Mouse (Mus musculus) kidney, postnatal 25 days (tissue): ENCODE measurements around the gene Med12l.

Experiments
- DNase-seq, 2 experiments: peaks; one replicate each; pipeline ENCODE4 v3.0.0; 2021; ENCODE audit warnings: mixed read lengths in 2 of 2

The Med12l gene

DNA sequence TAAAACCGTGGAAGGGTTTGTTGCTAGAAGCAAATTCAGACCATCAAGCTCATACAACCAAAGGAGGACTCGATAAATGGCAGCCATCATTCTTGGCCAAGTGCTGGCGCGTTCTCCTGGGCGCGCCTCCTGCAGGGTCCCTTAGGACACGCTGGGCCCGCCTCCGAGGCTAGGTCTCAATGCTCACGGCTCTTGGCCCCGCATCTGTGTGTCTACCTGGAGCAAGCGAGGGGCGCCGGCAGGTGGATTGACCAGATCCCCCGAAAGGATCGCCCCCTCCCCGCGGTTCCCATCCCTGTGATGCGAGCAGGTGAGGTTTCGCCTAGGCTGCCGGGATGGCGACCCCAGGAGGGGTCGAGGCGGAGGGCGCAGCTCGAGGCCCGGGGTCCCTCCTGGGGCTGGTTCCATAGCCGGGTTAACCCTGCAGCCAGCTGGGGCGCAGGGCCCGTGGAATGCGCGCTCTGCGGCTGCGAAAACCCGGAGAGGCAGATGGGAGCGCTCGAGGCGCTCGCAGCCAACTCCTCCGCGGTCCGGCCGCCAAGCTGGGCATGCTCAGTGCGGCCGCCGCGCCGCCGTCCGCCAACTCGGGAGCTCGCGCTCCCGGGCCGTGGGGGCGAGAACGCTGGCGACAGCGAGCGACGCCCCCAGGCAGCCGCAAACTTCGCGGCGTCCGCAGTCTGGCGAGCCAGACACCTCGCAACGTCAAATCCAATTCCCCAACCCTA lies at the start of gene Med12l:
Gene Med12l, plus strand, starts transcription at position 555 of the 725 bp plus-strand sequence.
- DNase-seq: peak; percentile 52 to 76

DNA sequence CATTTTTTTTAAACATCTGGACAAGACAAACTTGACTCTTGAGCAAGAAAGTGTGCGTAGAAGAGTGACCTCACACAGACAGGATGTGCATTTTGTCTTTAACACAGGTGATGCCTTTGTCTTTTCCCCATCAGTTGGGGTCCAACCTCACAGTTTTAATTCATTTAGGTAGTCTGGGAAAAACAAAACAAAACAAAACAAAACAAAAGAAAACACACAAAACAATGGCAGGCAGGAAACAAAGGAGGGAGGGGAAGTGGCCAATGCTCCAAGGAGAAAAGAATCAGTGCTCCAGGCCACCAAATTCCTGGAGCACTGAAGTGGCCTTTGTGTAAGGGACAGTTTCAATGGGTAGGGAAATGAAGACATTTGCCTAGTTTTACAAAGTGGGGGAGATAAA lies 44.5 kb upstream of the Med12l start:
- no peak for DNase-seq

DNA sequence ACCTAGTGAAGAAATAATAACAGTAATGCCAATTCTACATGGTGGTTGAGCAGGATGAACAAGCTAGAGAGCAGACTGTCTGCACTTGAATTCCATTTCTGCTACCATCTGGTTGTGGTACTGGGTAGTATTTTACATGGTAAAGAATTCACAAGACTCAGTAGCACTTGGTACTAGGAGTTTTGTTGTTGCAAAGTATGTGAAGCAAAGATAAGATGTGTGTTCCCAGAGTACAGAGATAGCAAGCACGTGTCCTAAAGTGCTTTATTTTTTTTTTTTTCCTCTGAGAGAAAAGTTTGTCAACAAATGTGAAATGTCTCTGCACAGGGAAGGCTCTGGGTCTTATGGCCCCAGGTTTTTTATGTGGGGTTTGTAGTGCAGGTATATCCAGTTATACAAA lies 28.2 kb upstream of the Med12l start:
- no peak for DNase-seq

DNA sequence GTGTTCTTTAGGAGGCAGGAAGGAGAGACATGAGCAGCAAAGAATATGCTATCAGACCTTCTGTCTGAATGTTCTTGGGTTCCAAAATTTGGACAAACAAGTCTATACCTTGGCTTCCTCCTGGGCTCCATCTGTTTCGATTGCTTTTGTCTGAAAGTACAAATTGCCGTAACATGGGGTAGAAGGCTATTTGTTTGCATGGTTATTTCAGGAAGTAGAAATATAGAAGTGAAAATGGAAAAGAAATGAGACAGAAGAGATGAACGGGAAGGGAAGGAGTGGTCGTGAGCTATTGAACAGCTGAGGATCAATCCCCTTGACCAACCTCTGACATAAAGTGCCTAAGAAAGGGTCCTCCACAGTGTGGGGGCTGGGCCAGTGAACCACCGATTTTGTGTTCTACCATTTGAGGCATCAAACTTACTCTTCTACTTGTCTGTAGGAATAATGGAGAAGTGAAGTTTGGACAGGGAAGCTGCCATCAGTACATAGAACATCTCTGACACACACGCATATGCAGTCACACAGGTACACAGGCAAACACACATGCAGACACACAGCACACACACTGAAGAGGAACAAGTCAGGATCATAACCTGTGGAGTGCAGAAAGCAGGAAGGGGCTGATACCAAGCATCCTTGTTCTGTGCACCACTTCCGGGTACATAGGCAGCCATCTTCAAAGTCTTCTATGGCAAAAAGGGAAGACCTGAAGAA lies 27.6 kb upstream of the Med12l start:
- DNase-seq: no peak

DNA sequence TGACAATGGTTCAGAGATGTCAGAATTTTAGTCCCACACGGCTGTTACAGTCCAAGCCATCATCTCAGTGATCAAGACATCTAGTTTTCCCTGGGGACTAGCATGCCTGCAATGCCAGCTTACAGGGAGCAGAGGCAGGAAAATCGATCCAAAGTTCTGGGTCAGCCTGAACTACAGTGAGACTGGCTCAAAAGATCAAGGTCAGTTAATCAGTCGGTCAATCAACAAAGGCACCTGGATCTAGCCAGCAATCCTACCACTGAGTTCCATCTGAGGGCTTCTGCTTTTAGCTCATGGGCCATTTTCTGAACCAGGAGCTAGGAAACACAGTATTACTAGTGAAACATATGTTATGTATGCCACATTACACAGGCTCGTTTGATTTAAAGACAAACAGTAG lies 25.0 kb upstream of the Med12l start:
- DNase-seq: no peak

DNA sequence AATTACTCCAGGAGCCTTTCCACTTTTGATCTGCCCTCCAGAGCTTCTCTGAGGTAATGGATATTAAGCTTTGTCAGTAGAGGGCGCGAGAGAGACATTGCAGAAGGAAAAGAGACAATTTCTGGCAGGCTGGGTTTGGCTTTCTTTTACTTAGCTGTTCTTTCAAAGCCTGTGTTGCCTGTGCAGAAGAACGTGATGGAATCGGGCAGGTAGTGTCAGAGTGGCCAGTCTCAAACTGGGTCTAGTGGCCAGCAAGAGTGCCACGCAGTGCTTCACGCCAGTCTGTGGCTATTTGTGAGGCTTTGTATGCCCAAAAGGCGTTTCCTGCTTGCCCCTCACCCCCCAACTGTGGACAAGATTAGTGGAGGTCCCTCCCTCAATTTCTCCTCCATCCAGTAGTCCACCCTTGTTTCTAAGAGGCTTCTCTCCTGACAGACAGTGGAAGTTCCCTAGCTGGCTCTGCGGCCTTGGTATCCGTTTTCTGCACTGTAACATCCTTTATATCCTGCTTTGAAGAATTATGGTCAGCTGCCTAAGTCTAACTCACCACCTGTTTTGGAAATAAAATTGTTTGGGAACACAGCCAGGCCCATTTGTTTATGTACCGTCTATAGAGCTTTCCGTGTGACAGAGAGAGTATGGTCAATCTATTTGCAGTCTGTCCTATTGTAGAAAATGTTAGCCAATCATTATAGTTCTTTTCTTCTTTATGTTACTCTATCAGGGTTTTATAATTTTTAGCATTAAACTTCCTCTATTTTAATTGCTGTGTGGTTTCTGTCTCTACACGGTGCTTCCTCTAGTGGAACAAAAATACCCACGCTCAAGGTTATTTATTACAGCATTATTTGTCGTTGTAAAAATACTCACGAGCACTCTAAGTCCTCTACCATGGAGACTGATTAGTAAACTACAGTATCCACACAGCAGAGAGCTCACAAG lies 22.5 kb upstream of the Med12l start:
- DNase-seq: peak; percentile 37 to 79

DNA sequence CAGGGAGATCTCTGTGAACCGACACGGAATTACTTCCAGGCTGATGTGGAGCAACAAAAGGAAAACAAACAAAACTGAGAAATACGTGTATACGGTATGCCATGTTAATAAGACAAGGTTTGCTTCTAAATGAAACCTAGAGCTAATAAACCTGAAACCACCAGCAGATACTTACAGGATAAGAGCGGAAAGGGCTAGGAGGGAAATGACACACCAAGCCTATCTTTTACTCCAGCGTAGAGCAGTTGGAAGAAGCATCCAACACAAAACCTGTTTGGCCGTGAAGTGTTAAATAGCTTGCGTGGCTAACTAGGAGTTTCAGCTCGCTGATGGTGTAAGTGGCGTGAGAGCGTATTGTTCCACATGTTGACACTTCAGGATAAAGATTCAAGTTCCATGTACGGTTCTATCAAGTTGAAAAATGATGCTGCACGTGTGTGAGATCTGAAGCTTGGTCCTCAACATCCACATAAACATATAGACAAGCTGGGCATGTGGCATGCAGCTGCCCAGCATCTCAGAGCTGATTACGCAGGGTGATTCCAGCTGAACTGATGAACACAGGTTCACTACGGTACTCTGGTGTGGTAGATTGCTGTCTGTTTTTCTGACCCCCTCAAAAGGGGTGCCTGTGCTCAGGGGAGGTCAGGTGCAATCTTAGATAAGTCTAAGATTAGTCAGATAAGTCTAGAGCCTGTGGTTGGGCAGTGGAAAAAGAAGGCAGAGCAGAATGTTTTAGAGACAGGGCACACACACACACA lies 21.6 kb upstream of the Med12l start:
- no peak for DNase-seq

DNA sequence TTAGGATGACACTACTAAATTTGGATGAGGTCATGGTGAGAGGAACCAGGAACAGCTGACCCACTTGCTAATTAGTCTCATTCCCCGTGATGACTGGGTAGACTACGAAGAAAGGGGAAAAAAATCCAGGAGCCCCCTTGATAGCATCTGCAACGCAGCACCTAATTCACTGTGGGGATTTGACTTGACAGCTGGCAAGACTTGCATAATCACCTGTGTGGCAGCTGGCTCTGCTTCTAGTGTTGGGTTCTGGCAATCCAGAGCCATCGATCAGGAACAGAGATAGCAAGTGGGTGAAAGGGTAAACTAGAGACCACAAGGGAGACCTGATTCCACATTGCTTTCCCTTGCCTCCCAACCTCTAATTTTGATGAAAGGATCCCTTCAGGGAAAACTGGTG lies 19.8 kb upstream of the Med12l start:
- no peak for DNase-seq

DNA sequence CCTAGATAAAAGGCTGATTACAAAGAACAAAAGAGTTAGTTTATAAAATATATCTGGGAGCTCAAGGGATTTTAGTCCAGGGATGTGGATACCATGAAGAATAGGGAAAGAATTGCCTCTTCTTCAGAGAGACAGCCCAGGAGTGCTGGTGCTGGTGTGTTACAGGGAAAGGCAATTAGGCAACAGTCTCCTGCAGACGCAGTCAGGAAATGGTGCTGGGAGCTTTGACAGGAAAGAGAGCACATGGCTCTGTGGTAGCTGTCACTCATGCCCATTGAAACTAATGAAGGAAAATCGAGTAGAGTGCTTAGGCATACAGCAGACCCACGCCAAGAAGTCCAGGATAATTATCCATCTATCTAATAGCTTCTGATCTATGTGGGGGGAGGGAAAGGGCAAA lies 16.3 kb upstream of the Med12l start:
- DNase-seq: no peak

DNA sequence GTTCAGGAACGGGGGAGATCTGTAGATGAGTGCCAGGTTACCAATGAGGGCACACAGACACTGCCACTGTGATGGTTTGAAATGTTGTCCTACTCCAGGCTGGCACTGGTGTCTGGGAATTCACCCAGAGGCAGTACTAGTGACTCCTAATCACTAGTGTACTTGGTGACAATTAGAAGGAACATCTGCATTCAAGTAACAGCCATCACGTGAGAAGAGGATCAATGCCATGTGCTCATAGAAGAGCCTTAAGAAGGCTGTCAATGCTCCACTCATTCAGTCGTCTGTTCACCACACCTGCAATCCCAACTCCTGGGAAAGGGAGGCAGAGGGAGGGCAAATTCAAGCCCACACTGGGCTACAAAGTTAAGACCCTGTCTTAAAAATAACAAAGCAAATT lies 15.1 kb upstream of the Med12l start:
- no peak for DNase-seq

DNA sequence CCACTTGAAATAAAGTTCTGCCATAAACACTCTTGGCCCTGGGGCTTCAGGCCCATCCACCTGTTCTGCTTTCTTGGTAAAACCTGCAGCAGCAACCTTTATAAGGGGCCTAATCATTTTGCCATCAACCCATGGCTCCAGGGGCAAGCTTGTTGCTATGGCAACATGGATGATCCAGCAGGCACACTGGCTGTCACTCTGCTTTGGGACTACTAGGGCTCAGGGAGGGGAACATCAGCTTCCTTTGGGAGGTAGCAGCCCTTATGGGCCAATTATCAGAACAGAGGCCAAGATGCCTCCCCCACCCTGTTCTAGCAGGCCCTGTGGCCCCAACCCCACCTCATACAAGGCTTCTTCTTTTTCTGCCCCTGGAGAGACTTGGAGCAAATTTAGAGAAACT lies 13.5 kb upstream of the Med12l start:
- DNase-seq: no peak

DNA sequence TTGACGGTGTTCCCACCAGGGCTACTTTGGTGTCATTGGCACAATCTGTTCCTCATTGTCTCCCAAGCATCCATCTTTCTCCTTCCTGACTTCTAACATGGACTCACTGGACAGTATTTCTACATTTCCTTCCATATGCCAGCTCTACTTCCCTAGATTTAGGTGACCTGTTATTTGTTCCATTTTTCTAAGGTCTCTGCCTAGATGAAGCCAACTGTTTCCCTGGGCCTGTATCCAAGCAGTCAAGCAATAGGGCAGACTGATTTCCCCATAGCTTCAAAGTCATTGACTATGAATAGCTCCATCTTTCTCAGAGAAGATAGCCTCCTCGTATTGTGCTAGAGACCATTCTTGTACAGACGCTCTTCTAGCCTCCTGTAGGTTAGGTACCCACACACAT lies 12.0 kb upstream of the Med12l start:
- DNase-seq: no peak

DNA sequence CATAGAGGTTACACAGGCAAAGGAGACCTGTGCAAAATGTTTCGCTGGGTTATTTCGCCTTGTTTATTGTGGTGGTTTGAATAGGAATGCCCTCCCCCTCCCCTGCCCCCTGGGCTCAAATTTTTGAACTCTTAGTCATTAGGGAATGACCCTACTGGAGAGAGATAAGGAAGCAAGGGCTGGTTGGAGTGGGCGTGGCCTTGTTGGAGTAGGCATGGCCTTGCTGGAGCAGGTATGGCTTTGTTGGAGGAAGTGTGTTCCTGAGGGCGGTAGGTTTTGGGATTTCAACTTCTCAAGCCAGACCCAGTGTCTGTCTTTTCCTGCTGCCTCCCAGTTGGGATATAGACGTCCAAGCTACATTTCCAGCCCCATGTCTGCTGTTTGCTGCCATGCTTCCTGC lies 1.9 kb upstream of the Med12l start:
- peak in 1 of 2 experiments; percentile 4 for DNase-seq

DNA sequence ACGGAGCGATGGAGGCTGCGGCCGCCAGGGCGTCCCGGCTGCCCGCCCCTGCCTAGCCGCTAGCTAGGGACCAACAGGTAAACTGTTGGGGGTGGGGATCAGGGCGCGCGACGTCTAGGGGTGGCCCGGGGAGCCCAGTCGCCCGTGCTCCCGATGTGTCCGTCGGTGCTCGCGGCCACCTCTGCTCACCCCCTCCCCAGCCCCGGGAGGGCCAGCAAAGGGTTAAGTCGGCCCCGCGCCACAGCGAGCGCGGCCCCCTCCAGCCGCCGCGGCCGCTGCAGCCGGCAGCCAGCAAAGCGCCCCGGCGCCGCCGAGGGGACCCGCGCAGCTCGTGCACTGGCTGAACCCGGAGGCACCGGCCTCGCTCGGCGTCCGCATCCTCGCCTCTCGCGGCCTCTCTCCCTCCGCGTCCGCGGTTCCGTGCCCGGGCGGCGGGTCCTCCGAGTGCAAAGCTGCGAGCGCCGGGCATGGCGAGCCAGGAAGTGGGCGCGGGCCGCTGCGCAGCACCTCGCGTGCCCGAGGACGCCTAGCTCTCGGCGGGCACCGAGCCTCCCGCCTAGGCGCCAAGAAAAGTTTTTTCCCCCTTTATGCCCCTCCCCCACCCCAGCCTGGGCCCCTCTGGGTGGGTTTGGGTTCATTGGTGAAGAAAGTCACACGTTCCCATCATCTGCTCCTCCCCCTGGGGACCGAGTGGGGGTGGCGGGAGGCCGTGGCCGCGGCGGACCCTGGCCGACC lies 538 bp downstream of the Med12l start:
- DNase-seq: peak; percentile 14 to 41

DNA sequence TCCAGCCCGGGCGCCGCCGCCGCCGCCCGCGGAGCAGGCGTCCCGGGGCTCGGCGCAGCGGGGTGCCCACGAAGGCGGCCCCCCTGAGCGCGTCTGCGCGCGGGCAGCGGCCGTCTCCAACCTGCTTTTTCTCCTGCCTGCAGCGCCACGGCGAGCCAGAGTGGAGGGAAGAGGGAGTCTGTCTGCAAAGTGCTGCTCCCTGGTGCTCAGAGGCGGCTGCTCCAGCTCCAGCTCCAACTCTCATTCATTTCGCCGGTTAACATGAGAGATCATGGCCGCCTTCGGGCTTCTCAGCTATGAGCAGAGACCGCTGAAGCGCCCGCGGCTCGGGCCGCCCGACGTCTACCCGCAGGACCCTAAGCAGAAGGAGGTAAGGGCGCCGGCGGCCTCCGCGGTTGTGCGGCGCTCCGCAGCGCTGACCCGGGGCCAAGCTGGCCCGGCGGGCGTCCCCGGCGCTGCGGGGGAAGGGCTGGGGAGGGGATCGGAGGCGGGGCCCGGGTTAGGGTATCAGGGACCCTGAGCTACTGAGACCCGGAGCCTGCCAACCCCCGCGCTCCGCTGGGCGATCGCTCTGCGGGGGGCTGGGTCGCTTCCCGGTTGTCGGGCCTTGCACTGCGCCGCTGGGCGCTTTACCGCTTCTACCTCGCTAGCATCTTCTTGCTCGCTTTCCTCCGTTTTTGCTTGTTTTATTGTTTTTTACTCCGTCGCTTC lies 1.3 kb downstream of the Med12l start:
- peak; percentile 64 to 80 for DNase-seq

DNA sequence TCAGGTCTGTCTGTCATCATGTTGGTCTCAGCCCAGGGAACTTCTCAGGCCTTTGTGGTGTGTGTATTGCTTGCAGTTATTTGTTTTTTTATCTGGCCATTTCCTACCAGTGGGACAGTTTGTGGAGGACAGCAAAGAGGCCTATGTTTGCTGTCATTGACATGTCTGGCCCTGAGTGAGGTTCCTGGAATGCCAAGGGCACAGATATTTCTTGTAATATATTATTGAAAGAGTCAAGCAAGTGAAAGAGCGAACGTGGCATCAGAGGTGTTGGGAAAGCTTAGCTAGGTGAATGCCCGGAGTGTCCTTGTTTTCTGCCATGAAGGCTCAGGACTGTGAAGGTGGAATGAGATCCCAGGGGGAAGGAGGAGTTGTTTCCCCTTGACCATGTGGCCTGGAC lies 4.7 kb downstream of the Med12l start:
- DNase-seq: no peak

DNA sequence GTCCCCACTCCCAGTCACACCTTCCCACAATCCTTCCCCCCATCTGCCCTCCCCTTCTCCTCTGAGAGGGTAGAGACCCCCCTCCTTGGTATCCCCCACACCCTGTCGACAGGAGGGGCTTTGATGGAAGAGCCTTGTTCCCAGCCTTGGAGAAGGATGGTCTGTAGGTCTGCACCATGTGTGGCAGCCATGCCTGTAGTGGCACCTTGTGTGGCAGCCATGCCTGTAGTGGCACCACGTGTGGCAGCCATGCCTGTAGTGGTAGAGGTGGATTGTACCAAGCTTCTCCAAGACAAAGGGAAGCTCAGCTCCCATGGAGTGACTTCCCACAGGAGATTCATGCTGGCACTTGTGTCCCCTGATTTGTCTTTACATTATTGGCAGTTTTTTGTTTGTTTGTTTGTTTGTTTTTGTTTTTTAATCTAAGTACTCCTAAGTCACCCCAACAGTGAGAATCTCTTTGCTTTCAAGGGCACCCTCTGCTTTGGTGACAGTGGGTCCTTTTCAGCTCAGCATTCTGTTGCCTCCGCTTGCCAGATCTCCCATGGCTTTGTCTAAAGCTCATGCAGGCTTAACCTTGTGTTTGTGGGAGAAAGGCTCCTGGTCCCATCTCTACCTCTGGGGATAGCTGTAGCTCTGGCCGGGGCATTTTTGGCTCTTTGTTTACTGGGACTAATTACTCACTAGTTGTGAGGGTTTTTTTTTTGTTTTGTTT lies 10.2 kb downstream of the Med12l start:
- DNase-seq: no peak

DNA sequence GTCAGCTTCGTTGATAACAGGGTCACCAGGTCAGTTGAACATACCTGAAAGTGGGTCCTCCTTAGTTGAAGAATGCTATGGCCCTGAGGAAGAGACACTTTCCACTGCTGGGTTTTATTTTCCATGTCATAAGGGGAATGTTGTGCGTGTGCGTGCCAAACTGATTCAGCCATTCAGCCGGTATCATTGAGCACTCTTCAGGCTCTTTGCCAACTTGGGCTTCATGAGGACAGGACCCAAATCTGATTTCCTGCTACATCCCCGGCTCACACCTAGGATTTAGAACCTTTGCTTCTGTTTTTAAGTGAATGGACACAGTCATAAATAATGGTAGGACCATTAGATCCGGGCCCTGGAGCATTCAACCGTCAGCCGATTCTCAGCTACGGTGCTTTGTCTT lies 10.9 kb downstream of the Med12l start:
- DNase-seq: no peak

DNA sequence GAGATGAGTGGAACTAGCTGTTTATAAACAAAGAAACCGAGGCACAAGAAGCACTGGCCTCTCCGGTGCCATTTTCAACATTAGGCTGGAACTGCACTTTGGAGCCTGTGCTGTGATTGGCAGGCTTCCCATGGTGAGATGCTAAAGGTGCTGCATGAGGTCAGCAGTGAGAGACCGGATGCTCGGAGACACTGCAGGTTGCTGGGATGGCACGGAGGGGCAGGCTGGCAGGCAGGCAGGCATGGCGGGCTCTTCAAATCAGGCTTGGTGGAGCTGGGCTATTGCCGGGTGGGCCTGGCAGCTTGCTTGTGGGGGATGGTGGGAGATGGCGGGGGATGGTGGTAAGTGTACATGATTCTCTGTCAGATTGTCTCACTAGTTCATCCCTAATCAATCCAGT lies 15.6 kb downstream of the Med12l start:
- DNase-seq: peak in 1 of 2 experiments; percentile 13

DNA sequence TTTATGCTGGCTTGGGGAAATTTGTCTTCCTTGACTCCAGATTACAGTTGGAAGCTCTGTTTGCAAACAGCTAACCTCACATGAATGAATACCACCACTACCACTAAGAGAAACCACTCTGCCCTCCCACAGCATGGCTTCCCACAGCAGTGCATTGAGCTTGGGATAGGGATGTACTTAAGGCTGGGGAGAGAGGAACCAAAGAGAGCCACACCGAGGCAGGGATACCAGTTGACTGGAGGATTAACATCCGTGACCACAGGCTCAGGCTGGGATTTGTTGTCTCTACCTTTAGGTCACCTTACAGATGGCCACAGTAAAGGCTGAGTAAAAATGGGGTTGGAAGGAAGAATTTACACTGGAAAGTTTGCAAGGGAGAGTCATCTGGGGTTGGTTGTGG lies 16.6 kb downstream of the Med12l start:
- no peak for DNase-seq

DNA sequence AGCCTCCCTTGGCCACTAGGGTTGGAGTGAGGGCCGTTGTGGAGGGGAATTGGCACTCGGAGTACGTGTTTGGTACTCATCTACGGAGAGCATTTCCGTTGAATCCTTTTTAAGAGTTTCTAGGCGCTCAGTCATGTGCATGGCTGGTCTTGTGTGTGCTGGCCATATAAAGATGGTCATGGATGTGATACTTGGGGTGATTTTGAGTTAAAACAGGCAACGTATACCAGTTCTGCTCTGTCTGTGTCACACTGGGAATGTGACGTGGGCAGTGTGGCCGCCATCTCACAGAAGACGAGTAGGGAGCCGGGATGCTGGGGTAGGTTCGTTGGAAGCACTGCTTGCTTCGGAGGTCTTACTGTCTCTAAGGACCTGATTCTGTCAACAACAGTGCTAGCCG lies 17.3 kb downstream of the Med12l start:
- DNase-seq: no peak
